Mouse (Mus musculus) forebrain, embryonic 11.5 days (tissue): ENCODE measurements around the gene Btbd6. TPM values are rescaled to one million over a fixed set of nuclear protein-coding genes. Genes with fewer than 3 reads are reported as not detected.
A peak's percentile ranks its signal among the peaks of the same experiment; 100 is the strongest.

Source experiments
- ATAC-seq: fragments of 200-750 bp; cut with Nextera tagmentation; replicated peaks from 2 replicates; pipeline ENCODE4 v1.8.0; 2017; ENCODE audit warnings: moderate TSS enrichment; ENCODE audit not compliant: low FRiP score
- DNase-seq: peaks from one replicate; pipeline ENCODE4 v3.0.0-alpha.2; 2017; ENCODE audit warnings: low spot score
- H3K27ac ChIP-seq: fragments of 300-500 bp; sonication (generic); 2 replicates; pipeline ENCODE4 v1.5.1; 2014; ENCODE audit warnings: low read depth, low read length
- H3K27me3 ChIP-seq: fragments of 300-500 bp; sonication (generic); 2 replicates; pipeline ENCODE4 v1.6.1; 2014; ENCODE audit warnings: mild to moderate bottlenecking, low read length, mixed read lengths; ENCODE audit not compliant: control insufficient read depth, insufficient read depth
- H3K36me3 ChIP-seq: fragments of 300-500 bp; sonication (generic); 2 replicates; pipeline ENCODE4 v1.6.1; 2014; ENCODE audit warnings: mild to moderate bottlenecking, low read length, moderate library complexity, mixed read lengths; ENCODE audit not compliant: control insufficient read depth, insufficient read depth
- H3K4me1 ChIP-seq: fragments of 300-500 bp; sonication (generic); replicated peaks from 2 replicates; pipeline ENCODE4 v1.6.1; 2014; ENCODE audit warnings: low read length, mixed read lengths; ENCODE audit not compliant: control insufficient read depth, insufficient read depth
- H3K4me2 ChIP-seq: fragments of 300-500 bp; sonication (generic); 2 replicates; pipeline ENCODE4 v1.6.1; 2014; ENCODE audit warnings: low read depth, mild to moderate bottlenecking, low read length, moderate library complexity, mixed read lengths; ENCODE audit not compliant: severe bottlenecking
- H3K4me3 ChIP-seq: fragments of 300-500 bp; sonication (generic); 2 replicates; pipeline ENCODE4 v1.5.1; 2014; ENCODE audit warnings: low read depth, low read length
- H3K9ac ChIP-seq: fragments of 300-500 bp; sonication (generic); 2 replicates; pipeline ENCODE4 v1.6.1; 2014; ENCODE audit warnings: low read length
- H3K9me3 ChIP-seq: fragments of 300-500 bp; sonication (generic); 2 replicates; pipeline ENCODE4 v1.6.1; 2016; ENCODE audit warnings: low read length, mixed read lengths; ENCODE audit not compliant: control insufficient read depth
- WGBS: fragments of 180-500 bp; shearing (Covaris S2); extraction: QIAGEN DNeasy Blood & Tissue Kit; methylation state at CpG from one replicate; pipeline ENCODE4 v1.1.7; 2014; 5-methylcytosine and 5-hydroxymethylcytosine counted together
- polyA plus RNA-seq: library from polyadenylated mRNA; unstranded; fragments of >200 nt; fragmentation: Nextera tagmentation; extraction: Ambion mirVana; gene quantifications from 2 replicates; pipeline ENCODE4 v1.2.1, GENCODE M21; 2014

Btbd6 gene
- polyA plus RNA-seq, 1 experiment from 2014 or later: 26.7 TPM

DNA sequence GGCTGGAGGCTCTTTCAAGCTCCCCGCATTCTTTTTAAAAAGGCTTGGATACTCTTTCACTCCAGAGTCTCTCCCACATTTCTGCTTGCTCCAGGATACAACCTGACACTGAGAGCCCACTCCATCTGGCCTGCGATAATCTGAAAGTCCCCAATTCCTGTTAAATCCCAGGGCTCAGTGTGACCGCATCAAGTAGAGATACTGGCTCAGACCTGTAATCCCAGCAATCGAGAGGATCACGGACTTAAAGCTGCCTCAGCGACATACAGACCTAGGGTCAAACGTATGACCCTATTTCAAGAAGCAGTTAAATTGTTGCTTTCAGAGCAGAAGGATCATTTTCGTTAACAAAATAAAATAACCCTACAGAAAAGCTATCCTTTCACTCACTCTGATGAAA lies 27.7 kb downstream of the Btbd6 start:
- Histone ChIP-seq H3K27me3 (no peaks in the 10 kb centered on the region), H3K9ac (no peak overlapping the region), H3K4me1 (peaks cover 6% of the 10 kb centered on the region), H3K4me2 (no peak overlapping the region), H3K27ac (no peak overlapping the region), H3K4me3 (no peak overlapping the region), H3K9me3 (no peaks in the 10 kb centered on the region), H3K36me3 (no peaks in the 10 kb centered on the region)
- 80% methylated on average over 8 of the region's 8 CpGs for WGBS
- ATAC-seq: no peak
- no peak for DNase-seq

DNA sequence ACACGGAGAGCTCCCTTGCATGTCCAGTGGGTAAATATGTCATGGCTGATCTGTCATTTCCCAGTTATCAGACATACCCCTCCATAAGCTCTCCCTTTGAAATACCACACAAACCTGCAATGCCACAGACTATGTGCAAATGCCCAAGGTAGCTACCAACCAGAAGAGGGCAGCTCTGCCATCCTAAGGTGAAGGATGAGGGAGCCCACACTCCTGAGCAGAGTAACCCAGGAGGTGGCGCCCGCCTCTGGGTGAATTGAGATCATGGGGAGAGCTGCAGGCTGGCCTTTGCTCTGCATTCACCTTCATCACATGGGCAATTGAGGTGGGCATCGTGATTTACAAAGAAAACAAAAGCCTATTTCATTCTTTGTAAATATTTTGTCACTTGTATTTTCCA lies 28.7 kb downstream of the Btbd6 start:
- Histone ChIP-seq H3K36me3 (no peaks in the 10 kb centered on the region), H3K9me3 (no peaks in the 10 kb centered on the region), H3K27ac (no peak overlapping the region), H3K4me3 (no peak overlapping the region), H3K27me3 (no peaks in the 10 kb centered on the region), H3K4me2 (no peak overlapping the region), H3K4me1 (peaks cover 2% of the 10 kb centered on the region; the same call in 1 of the 2 replicates), H3K9ac (no peak overlapping the region)
- 30% methylated on average over 4 of the region's 4 CpGs for WGBS
- DNase-seq (no peak), ATAC-seq (no peak)

DNA sequence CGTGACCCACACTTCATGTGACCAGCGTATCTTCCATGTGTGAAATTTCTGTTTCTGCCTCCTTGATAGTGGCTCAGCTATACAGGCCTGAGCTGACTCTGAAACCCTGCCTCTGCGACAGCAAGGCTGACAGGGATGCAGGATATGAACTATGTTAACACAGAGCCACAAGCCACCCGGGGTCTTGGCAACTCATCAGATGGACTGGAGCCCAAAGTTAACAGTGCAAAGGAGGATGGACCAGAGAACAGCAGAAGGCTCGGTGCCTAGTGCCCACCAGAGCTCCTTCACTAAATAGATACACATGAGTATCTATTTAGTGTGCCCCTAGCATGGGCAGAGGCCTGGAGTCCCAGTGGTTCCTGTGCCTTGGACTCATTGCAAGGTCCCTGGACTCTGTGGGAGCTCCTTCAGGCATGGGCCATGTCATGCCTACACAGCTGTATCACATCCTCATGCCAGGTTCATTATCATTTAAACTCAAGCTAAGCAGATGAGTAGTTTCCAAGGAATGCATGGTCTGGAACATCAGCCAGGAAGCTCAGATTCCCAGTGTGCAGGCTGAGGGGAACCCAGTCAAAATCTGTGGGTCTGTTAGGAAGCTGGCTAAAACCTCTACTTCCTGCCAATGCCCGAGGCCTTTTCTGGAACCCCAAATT lies 35.5 kb downstream of the Btbd6 start:
- no peak for DNase-seq
- Histone ChIP-seq H3K4me1 (peaks cover 4% of the 10 kb centered on the region; the same call in 1 of the 2 replicates), H3K4me3 (no peak overlapping the region), H3K4me2 (no peak overlapping the region), H3K27ac (no peak overlapping the region), H3K9ac (no peak overlapping the region), H3K36me3 (no peaks in the 10 kb centered on the region), H3K27me3 (no peaks in the 10 kb centered on the region), H3K9me3 (no peaks in the 10 kb centered on the region)
- no peak for ATAC-seq
- WGBS: 87% methylated on average over 6 of the region's 6 CpGs

DNA sequence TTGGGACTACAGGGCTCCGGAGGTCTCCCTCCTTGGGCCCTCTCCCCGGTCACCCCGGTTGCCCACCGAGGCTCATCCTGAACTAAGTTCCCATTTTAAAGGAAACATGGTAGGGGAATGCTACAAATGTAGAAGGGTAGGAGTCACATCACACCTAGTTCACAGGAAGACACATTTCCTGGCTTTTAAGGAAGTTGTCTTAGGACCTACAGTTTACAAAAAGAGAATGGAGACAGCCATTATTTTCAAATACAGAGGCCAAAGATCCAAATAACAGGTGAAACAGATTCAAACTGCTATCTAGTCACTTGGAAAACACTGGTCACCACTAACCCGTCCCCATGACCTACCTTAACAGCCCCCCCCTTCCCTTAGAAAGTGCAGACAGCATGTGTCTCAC lies 36.2 kb downstream of the Btbd6 start:
- peak overlapping the region; percentile 73; the same call in 1 of the 2 replicates for H3K27ac ChIP-seq
- H3K4me2 ChIP-seq: no peak overlapping the region
- H3K27me3 ChIP-seq: no peaks in the 10 kb centered on the region
- ATAC-seq (no peak), DNase-seq (no peak)
- H3K9ac ChIP-seq: no peak overlapping the region; the same call in 1 of the 2 replicates
- no peaks in the 10 kb centered on the region for H3K36me3 ChIP-seq
- H3K4me1 ChIP-seq: peaks cover 4% of the 10 kb centered on the region; the same call in 1 of the 2 replicates
- H3K9me3 ChIP-seq: no peaks in the 10 kb centered on the region
- WGBS: 95% methylated on average over 5 of the region's 5 CpGs
- H3K4me3 ChIP-seq: no peak overlapping the region

DNA sequence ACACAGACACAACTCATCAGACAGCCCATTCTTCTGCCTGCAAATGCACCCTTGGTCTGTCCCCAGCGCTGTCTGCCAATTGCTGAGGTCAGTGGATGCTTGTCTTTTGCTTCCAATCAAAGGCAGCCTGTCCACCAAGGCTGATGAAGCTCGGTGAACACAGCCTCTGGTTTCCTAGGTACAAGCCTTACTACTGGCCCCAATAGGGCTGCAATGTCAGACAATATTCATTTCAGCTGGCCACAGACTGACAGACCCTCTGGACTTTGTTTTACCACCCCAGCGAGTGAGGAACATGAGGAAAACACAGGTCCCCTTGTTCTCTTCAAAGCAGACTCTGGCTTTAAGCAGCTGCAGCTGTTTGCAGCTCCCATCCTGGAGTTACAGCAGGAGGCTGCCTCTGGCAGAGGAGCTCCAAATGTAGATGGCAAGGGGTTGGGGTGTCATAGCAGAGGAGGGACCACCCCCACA lies 36.8 kb downstream of the Btbd6 start:
- no peak overlapping the region; the same call in 1 of the 2 replicates for H3K4me3 ChIP-seq
- WGBS: 63% methylated on average over 3 of the region's 3 CpGs

DNA sequence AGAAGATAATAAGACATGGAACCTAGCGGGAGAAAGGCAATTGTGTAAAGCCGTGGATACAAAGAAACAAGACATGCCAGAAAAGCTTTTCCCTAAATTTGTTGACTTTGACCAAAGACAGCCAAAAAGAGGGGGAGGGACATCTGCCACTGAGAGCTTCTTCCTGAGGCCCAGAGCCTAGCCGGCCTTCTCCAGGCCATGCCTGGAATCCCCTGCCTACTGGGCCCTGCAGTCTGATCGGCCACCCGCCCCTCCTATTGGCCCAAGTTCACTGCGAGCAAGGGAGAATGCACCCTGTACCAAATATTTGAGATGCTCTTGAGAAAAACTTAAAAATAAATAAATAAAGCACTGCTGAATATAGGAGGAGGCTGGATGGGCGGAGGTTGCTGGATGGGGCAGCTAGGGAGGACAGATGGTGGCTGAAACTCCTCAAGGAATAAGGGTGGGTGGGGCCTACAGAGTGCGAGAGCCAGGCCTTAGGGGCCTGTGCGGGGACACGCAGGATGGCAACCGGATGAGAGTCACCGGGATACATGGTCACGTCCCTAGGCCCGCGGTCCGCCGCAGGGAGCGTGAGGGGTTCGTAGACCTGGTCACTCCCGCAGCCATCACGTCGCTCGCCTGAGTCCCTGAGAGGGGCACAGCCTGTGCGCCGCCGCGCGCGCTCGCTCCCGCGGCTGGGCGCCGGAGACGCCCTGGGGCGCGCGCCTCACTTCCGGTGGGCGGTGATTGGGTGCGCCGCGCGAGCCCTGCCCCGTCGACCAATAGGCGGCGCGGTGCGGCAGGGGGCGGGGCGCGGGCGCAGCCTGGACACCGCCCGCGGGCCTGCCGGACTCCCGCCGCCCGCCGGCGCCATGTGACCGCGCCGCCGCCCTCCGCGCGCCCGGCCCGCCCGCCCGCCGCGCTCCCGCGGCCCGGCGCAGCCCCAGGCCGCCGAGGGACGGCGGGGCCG lies 37.6 kb downstream of the Btbd6 start, which contains the start of gene Pacs2:
Pacs2 (plus strand) TSS at position 905 of the 955 bp plus-strand sequence.
- peak within 1 kb of the TSS; percentile 73 for H3K27ac ChIP-seq
- WGBS: 3% methylated on average over 50 of the region's 85 CpGs
- peaks cover 4% of the 10 kb centered on the region; the same call in 1 of the 2 replicates for H3K4me1 ChIP-seq
- H3K9ac ChIP-seq: peak within 1 kb of the TSS; percentile 94
- peak; percentile 88 for ATAC-seq
- peak within 1 kb of the TSS; percentile 67 for H3K4me2 ChIP-seq
- no peaks in the 10 kb centered on the region for H3K9me3 ChIP-seq
- no peaks in the 10 kb centered on the region for H3K36me3 ChIP-seq
- H3K27me3 ChIP-seq: no peaks in the 10 kb centered on the region
- peak within 1 kb of the TSS; percentile 92 for H3K4me3 ChIP-seq
- DNase-seq: peak; percentile 96

More for the DNA sequence above, 36.8 kb downstream of the Btbd6 start:
- Histone ChIP-seq H3K36me3 (no peaks in the 10 kb centered on the region), H3K9ac (peak overlapping the region; percentile 73; the same call in 1 of the 2 replicates), H3K9me3 (no peaks in the 10 kb centered on the region), H3K27me3 (no peaks in the 10 kb centered on the region), H3K27ac (peak overlapping the region; percentile 73), H3K4me1 (peaks cover 4% of the 10 kb centered on the region; the same call in 1 of the 2 replicates), H3K4me2 (peak overlapping the region; percentile 45)
- DNase-seq: no peak
- ATAC-seq: no peak

DNA sequence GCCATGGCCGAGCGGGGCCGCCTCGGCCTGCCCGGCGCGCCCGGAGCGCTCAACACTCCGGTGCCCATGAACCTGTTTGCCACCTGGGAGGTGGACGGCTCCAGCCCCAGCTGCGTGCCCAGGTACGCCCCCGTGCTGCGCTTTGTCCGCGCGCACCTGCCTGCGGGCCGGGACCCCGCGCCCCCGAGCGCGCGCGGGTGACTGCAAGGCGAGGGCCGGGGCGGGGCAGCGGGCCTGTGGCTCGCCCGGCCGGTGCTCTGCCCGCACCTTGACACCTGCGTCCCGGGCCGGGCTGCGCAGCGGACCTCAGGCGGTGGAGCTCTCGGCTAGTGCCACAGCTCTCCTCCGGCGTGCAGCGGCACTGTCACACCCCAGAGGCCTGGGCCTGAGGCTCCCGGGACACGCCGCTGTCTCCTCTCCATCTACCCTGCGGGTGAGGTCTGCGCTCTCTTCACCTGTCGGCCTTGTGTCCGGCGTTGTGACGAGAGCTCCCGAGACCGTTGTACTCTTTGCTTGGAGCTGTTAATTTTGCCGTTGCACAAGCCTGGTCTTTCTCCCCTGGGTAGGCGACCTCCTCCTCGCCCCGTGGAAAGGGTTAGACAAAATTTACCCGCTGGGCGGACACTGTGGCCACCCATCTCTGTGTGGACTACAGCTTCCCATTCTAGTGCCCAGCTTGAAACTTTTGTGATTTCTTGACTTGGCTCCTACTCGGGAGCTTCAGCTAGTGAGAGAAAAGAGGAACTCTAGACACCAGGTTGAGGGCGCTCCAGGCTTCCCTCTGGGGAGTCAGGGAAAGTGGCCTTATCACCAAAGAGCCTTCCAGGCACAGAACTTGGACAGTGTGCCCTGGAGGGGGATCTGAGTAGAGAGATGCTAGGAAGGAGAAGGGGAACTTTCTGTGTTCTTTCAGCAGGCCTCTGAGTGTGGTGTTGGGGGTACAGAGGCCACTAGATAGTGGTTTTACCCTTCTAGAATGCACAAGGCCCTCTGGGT lies 38.6 kb downstream of the Btbd6 start:
- peak; percentile 23 for ATAC-seq
- peak; percentile 76 for DNase-seq
- H3K9ac ChIP-seq: peak overlapping the region; percentile 94
- no peaks in the 10 kb centered on the region for H3K27me3 ChIP-seq
- peak overlapping the region; percentile 67 for H3K4me2 ChIP-seq
- H3K9me3 ChIP-seq: no peaks in the 10 kb centered on the region
- H3K27ac ChIP-seq: peak overlapping the region; percentile 9; the same call in 1 of the 2 replicates
- no peaks in the 10 kb centered on the region for H3K36me3 ChIP-seq
- peaks cover 4% of the 10 kb centered on the region; the same call in 1 of the 2 replicates for H3K4me1 ChIP-seq
- peak overlapping the region; percentile 92 for H3K4me3 ChIP-seq
- 2% methylated on average over 52 of the region's 64 CpGs for WGBS
